Mouse (Mus musculus): ENCODE data around the gene Anapc2.
"Not testable (repeated sequence)": the region's sequence is repeated elsewhere in the genome, so short reads cannot be mapped to it uniquely, and the experiment has no call there.

DNA sequence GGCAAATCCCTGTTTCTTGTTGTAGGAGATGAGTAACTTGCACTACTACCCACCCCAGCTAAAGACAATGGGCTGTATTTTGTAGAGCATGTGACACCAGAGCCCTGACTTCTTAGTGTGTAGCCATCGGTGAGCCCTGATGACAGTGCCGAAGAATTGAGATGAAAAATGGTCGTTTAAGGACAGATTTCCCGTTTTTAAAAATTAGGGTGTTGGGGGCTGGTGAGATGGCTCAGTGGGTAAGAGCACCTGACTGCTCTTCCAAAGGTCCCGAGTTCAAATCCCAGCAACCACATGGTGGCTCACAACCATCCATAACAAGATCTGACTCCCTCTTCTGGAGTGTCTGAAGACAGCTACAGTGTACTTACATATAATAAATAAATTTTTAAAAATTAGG lies 15.0 kb upstream of the Anapc2 start:
- TF ChIP-seq BHLHE40 (IDR thresholded peaks at IDR 0.05; ENCODE audit: borderline replicate concordance, low read depth, low read length); CTCF (IDR thresholded peaks at IDR 0.05 in 2 of 3, conservative IDR thresholded peaks at IDR 0.05 in 1 of 3; ENCODE audit: control insufficient read depth in 1 of 3, insufficient read depth in 1 of 3, low read depth in 2 of 3, low read length in 3 of 3, poor library complexity in 1 of 3, severe bottlenecking in 1 of 3); KAT2A (conservative IDR thresholded peaks at IDR 0.05; ENCODE audit: low read depth, low read length); USF1 (IDR thresholded peaks at IDR 0.05; ENCODE audit: low read depth, low read length); POLR2A (IDR thresholded peaks at IDR 0.05; ENCODE audit: control insufficient read depth in 1 of 2, insufficient read depth in 1 of 2, low read depth in 1 of 2, low read length in 2 of 2, poor library complexity in 1 of 2): not testable (repeated sequence)
